Mouse (Mus musculus): ENCODE data around the gene Ulk2.

The Ulk2 gene

DNA sequence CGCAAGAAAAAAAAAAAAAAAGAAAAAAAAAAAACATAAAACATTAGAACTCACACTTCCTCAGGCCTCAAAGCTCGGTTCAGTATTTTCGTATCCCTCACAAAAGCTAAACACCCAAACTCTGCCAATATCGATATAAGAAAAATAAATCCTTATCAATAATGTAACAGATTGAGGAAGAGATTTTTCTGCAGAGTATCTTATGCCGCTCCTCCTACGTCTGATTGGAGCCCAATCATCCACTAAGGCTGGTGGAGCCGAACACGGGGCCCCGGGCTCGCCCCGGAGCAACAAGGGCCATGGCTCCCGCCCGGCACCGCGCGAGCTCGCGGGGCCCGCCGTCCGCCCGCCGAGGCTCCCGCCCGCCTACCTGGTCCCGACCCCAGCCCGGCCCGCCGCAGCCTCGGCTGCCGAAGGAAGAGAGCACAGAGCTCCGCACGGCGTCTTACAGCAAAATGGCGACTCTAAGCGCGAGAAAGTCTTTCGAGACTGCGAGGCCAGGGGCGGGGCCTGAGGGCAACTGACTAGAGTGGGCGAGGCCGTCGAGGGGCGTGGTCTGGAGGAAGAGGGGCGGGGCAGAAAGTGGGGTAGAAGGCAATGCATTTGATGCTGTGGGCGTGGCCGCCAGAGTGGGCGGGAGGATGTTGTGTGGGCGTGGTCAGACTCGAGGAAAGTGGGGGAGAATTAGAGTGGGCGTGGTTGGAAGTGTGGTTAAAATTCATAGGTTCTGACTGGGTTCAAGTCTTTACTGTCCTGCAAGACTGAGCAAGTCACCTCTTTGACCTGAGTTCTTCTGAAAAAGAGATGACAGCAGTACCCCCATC, 93.1 kb downstream of the Ulk2 start, which contains the start of gene Prpsap2:
Gene Prpsap2, minus strand, starts transcription at position 505 of the 824 bp plus-strand sequence.
- DNase-seq (ENCODE audit: low spot score), result peak; percentile 99

DNA sequence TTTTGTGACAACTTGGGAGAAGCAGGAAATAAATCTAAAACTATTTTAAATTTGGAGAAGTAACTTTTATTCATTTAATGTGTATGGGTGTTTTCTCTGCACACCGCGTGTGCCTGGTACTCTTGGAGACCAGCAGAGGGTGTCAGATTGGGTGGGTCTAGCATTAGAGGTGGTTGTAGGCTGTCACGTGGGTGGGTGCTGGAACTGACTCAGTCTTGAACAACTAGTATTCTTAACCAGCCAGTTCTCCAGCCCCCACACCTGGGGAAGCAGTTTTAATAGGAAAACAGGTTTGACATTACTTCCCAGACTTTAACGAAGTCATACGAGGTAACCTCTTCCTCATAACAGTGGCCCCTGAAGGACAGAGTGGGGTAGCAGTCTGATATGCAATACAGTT, 94.4 kb downstream of the Ulk2 start:
- no peak for DNase-seq (ENCODE audit: low spot score)

DNA sequence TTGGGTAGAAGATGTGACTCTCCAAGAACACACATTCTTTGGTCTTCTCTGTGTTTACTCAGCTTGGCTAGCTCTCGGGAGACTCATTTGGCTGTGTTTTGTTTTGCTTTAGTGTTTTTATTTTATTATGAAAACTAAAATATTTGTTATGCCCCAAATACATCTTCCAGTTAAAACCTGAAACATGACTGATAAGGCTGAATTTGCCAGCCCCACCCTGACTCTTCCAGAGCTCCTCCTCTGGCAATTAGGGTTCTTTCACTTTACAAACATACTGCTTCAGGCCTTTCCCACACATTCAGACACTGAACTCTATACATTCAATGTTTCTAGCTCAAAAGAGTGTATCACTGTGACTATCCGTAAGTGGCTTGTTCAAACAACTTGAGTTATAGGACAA, 97.7 kb downstream of the Ulk2 start:
- DNase-seq (ENCODE audit: low spot score), result peak; percentile 49

DNA sequence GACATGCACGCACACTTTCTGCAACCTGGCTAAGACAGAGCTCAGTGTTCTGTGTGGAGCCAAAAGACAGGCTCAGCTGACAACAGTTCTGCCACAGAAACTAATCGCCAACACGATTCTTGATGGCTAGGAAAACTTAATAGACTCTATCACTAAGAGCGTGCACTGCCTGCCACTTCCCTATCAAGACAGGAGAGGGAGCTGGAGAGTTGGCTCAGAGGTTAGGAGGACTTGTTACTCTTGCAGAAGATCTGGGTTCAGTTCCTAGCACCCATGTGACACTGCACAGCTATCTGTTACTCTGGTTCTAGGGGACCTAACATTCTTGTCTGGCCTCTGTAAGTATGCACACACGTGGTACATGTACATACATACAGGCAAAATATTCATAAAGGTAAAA, 103.3 kb downstream of the Ulk2 start:
- peak; percentile 24 for DNase-seq (ENCODE audit: low spot score)

DNA sequence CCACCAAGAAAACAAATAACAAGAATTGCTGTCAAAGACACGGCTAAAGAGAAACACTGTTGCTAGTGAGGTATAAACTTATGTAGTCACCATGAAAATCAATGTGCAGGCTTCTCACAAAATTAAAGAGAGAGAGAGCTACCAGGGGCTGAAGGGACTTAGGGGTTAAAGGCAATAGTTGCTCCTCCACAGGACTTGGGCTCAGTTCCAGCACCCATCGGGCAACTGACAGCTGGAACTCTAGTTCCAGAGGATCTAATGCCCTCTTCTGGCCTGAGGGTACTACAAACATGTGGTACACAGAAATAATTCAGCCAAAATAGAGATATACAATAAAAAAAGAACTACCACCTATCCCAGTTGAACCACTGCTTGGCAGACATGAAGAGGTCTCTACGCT, 107.7 kb downstream of the Ulk2 start:
- DNase-seq (ENCODE audit: low spot score), result peak; percentile 29

DNA sequence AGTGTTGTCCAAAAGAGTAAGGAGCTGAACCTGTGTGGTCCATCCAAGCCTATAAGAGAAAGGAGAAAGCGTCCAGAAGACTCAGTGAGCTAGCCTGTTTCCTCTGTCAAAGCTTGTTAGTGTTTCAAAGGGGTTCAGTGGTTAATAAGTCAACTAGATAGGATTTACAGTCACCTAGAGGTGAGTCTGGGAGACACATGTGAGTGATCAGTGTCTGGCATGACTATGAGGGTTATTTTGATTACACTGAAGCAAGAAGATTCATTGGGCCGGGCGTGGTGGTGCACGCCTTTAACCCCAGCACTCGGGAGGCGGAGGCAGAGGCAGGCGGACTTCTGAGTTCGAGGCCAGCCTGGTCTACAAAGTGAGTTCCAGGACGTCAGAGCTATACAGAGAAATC, 109.1 kb downstream of the Ulk2 start:
- DNase-seq (ENCODE audit: low spot score), result no peak

DNA sequence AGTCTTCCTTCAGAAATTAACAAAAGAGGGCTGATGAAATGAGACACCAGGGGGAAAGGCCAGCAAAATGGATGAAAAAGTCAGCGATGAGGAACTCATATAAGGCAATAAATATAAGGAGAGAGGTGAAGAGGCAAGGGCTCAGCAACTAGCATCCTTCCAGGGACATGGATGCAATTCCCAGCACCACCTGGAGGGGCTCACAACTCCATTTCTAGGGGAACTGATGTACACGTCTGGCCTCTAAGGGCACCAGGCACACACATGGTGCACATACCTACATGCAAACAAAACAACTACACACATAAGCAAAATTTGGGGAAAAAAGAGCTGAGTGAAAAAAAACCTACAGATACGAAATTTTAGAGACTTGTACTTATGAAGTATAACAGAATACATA, 110.4 kb downstream of the Ulk2 start:
- no peak for DNase-seq (ENCODE audit: low spot score)

DNA sequence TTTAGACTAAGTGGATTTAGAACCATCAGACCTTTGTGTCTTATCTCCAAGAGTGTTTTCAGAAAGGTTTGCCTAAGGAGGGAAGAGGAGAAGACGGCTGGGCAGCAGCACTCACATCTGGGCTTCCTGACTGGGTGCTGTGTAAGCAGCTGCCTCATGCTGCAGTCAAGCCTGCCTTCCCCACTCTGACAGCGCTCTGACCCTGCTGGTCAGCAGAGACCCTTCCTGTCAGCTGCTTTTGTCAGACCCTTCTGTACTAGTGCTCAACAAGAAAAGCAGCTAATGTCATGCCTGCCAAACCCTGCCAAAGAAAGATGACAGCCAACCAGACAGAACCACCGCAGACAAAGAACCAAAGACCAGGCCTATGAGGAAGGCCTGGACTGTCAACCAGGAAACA, 111.1 kb downstream of the Ulk2 start:
- DNase-seq (ENCODE audit: low spot score), result no peak

DNA sequence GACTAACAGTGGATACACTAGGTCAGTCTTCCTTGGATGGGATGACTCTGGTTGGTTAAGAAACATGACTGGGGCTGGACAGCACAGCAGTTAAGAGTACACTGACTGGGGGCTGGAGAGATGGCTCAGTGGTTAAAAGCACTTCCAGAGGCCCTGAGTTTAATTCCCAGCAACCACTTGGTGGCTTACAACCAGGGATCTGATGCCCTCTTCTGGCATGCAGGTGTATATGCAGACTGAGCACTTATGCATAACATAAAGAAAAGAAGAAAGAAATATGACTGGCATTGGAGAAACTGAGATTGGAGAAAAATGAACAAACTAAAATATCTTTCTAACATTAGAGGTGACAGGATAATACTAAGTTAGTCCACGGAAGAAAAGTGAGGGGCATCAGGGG, 114.4 kb downstream of the Ulk2 start:
- no peak for DNase-seq (ENCODE audit: low spot score)

DNA sequence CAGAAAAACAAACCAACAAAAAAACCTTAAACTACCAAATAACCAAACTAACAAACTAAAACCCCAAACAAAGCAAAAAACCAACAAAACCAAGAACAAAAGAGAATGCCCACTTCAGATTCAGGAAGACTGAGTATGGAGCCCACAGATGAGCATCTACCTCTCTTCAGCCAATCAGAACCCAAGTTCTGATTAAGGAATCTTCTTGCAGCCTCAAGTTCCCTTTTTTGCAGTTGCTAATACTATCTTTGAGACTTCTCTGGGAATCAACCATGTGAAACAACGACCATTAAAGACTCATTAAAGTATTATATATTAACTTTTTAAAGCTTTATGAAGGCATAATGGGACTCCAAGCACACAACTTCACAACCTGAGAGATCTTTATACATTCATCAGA, 117.6 kb downstream of the Ulk2 start:
- DNase-seq (ENCODE audit: low spot score), result no peak

DNA sequence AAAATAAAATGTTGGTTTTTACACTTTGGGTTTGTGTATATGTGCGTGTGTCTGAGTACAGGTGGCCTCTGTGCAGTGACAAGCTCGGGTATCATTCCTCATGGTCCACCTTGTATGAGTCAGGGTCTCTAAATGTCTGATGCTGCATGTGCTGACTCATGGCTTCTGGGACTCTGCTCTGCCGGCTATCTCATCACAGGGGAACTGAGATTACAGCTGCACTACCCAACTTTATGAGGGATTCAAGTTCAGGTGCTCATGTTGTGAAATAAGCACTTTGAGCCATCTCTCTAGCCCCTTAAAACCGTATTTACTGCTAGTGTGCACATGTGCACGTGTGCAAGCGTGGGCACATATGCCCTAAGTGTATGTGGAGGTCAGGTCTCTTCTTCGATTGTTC, 122.2 kb downstream of the Ulk2 start:
- no peak for DNase-seq (ENCODE audit: low spot score)

DNA sequence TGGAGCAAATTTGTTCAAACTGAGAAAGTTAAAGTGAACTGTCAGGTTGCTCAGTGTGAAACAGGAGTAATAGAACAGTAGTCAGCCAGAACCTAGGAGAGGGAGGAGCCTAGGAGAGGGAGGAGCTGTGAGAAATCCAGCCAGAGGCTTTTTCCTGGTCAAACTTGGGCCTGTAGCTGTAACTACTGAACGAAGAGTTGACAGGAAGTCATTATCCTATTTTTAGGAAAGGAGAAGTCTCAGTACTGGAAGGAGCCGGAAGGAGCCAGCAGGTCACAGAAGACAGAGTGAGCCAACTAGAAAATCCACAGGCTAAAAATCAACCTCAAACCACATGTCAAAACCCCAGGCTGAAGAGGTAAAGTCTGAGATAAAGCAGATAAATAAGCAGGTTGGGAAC, 126.8 kb downstream of the Ulk2 start:
- peak; percentile 18 for DNase-seq (ENCODE audit: low spot score)

All from adipocyte (in vitro differentiated cells).